Mouse (Mus musculus): Measurements from ENCODE around the gene Vrk1.

Vrk1 gene

GRCm38 (mm10) chr12:106001775-106002174, 8.3 kb upstream of the Vrk1 start:
- no peak for DNase-seq

- no peak for DNase-seq
Observed at GRCm38 (mm10) chr12:106004719-106005118, 5.3 kb upstream of the Vrk1 start.

GRCm38 (mm10) chr12:106006218-106006617, 3.8 kb upstream of the Vrk1 start:
- no peak for DNase-seq

GRCm38 (mm10) chr12:106008348-106009050, 1.5 kb upstream of the Vrk1 start:
- DNase-seq, result no peak

GRCm38 (mm10) chr12:106009122-106009870, 732 bp upstream of the Vrk1 start:
- no peak for DNase-seq

GRCm38 (mm10) chr12:106012161-106012560, 2.1 kb downstream of the Vrk1 start:
- DNase-seq, result no peak

GRCm38 (mm10) chr12:106016265-106017012, 6.4 kb downstream of the Vrk1 start:
- no peak for DNase-seq

- DNase-seq, result no peak
Observed at GRCm38 (mm10) chr12:106020063-106020462, 10.0 kb downstream of the Vrk1 start.

- DNase-seq, result no peak
Observed at GRCm38 (mm10) chr12:106023652-106024051, 13.6 kb downstream of the Vrk1 start.

GRCm38 (mm10) chr12:106025416-106025815, 15.4 kb downstream of the Vrk1 start:
- no peak for DNase-seq

- no peak for DNase-seq
Observed at GRCm38 (mm10) chr12:106026385-106027134, 16.5 kb downstream of the Vrk1 start.

GRCm38 (mm10) chr12:106027372-106027771, 17.3 kb downstream of the Vrk1 start:
- DNase-seq, result no peak

GRCm38 (mm10) chr12:106029582-106029981, 19.6 kb downstream of the Vrk1 start:
- DNase-seq, result no peak

GRCm38 (mm10) chr12:106030146-106030745, 20.2 kb downstream of the Vrk1 start:
- peak; percentile 41 to 52 for DNase-seq

- DNase-seq, result no peak
Observed at GRCm38 (mm10) chr12:106030796-106031195, 20.8 kb downstream of the Vrk1 start.

- no peak for DNase-seq
Observed at GRCm38 (mm10) chr12:106031916-106032315, 21.9 kb downstream of the Vrk1 start.

GRCm38 (mm10) chr12:106032361-106032760, 22.3 kb downstream of the Vrk1 start:
- DNase-seq, result no peak

- DNase-seq, result no peak
Observed at GRCm38 (mm10) chr12:106034267-106034666, 24.2 kb downstream of the Vrk1 start.

- no peak for DNase-seq
Observed at GRCm38 (mm10) chr12:106034761-106035160, 24.7 kb downstream of the Vrk1 start.

- DNase-seq, result no peak
Observed at GRCm38 (mm10) chr12:106040259-106040658, 30.2 kb downstream of the Vrk1 start.

GRCm38 (mm10) chr12:106046143-106046795, 36.2 kb downstream of the Vrk1 start:
- DNase-seq, result no peak

GRCm38 (mm10) chr12:106052271-106052670, 42.2 kb downstream of the Vrk1 start:
- DNase-seq, result no peak

Data from lung, postnatal 4 days (tissue).